Mouse (Mus musculus) limb, embryonic 11.5 days (tissue): ENCODE results near the gene Cnn1. TPM values are rescaled to one million over a fixed set of nuclear protein-coding genes. Genes with fewer than 3 reads are reported as not detected.
A peak's percentile ranks its signal among the peaks of the same experiment; 100 is the strongest.

ENCODE experiments used
- ATAC-seq: fragments of 200-750 bp; cut with Nextera tagmentation; 2 replicates; pipeline ENCODE4 v1.8.0; 2017; ENCODE audit warnings: low read depth; ENCODE audit not compliant: insufficient number of reproducible peaks, low FRiP score, low TSS enrichment
- DNase-seq: peaks from one replicate; pipeline ENCODE4 v3.0.0-alpha.2; 2015; ENCODE audit warnings: low spot score
- H3K27ac ChIP-seq: fragments of 300-500 bp; sonication (generic); replicated peaks from 2 replicates; pipeline ENCODE4 v1.5.1; 2014; ENCODE audit warnings: low read depth, mild to moderate bottlenecking, low read length
- H3K27me3 ChIP-seq: fragments of 300-500 bp; sonication (generic); 2 replicates; pipeline ENCODE4 v1.6.1; 2014; ENCODE audit warnings: mild to moderate bottlenecking, low read length, mixed read lengths; ENCODE audit not compliant: control insufficient read depth, insufficient read depth
- H3K36me3 ChIP-seq: fragments of 300-500 bp; sonication (generic); 2 replicates; pipeline ENCODE4 v1.6.1; 2014; ENCODE audit warnings: mild to moderate bottlenecking, low read length, moderate library complexity, mixed read lengths; ENCODE audit not compliant: control insufficient read depth, insufficient read depth
- H3K4me1 ChIP-seq: fragments of 300-500 bp; sonication (generic); 2 replicates; pipeline ENCODE4 v1.6.1; 2014; ENCODE audit warnings: low read length, mixed read lengths; ENCODE audit not compliant: control insufficient read depth, insufficient read depth
- H3K4me2 ChIP-seq: fragments of 300-500 bp; sonication (generic); 2 replicates; pipeline ENCODE4 v1.6.1; 2014; ENCODE audit warnings: low read depth, mild to moderate bottlenecking, moderate library complexity; ENCODE audit not compliant: severe bottlenecking
- H3K4me3 ChIP-seq: fragments of 300-500 bp; sonication (generic); 2 replicates; pipeline ENCODE4 v1.5.1; 2014; ENCODE audit warnings: low read depth, low read length
- H3K9ac ChIP-seq: fragments of 300-500 bp; sonication (generic); 2 replicates; pipeline ENCODE4 v1.6.1; 2014; ENCODE audit warnings: mild to moderate bottlenecking, low read length
- H3K9me3 ChIP-seq: fragments of 300-500 bp; sonication (generic); 2 replicates; pipeline ENCODE4 v1.6.1; 2016; ENCODE audit warnings: low read length; ENCODE audit not compliant: control insufficient read depth
- WGBS: fragments of 180-500 bp; shearing (Covaris S2); extraction: QIAGEN DNeasy Blood & Tissue Kit; methylation state at CpG from one replicate; pipeline ENCODE4 v1.1.7; 2014; 5-methylcytosine and 5-hydroxymethylcytosine counted together
- microRNA-seq: library from miRNA; unstranded; fragments of <30 nt; microRNA quantifications from one replicate; pipeline ENCODE4, GENCODE M21; 2016
- polyA plus RNA-seq: library from polyadenylated mRNA; unstranded; fragments of >200 nt; fragmentation: Nextera tagmentation; extraction: Ambion mirVana; gene quantifications from 2 replicates; pipeline ENCODE4 v1.2.1, GENCODE M21; 2014

The Cnn1 gene
- polyA plus RNA-seq, 1 experiment from 2014 or later, result 0.84 TPM

- H3K9me3 ChIP-seq, result no peaks in the 10 kb centered on the region
- H3K4me2 ChIP-seq, result no peak overlapping the region; the same call in 1 of the 2 replicates
- H3K27me3 ChIP-seq, result peaks cover 3% of the 10 kb centered on the region; the same call in 1 of the 2 replicates
- no peak overlapping the region for H3K9ac ChIP-seq
- ATAC-seq (0 out of 2 replicates have a peak, but pooled peaks have one; percentile 18), DNase-seq (peak; percentile 78)
- no peak overlapping the region for H3K4me3 ChIP-seq
- H3K36me3 ChIP-seq, result no peaks in the 10 kb centered on the region
- WGBS, result 27% methylated on average over 10 of the region's 10 CpGs
- peaks cover 3% of the 10 kb centered on the region; the same call in 1 of the 2 replicates for H3K4me1 ChIP-seq
- no peak overlapping the region for H3K27ac ChIP-seq
Observed at GRCm38 (mm10) chr9:22155614-22156013, 56.6 kb downstream of the Cnn1 start.

GRCm38 (mm10) chr9:22156497-22157245 lies 57.7 kb downstream of the Cnn1 start, which contains the start of gene Pigyl:
Gene Pigyl, plus strand, starts transcription at chr9:22156846.
- peak; percentile 99 for DNase-seq
- peaks cover 3% of the 10 kb centered on the region; the same call in 1 of the 2 replicates for H3K4me1 ChIP-seq
- peak within 1 kb of the TSS; percentile 41 for H3K4me2 ChIP-seq
- ATAC-seq, result peak; percentile 96
- WGBS, result under 1% methylated on average over 65 of the region's 65 CpGs
- H3K9me3 ChIP-seq, result no peaks in the 10 kb centered on the region
- H3K9ac ChIP-seq, result peak within 1 kb of the TSS; percentile 71
- 0 out of 2 replicates have a peak within 1 kb of the TSS, but pooled peaks have one; percentile 24 for H3K27ac ChIP-seq
- H3K27me3 ChIP-seq, result peaks cover 3% of the 10 kb centered on the region; the same call in 1 of the 2 replicates
- no peaks in the 10 kb centered on the region for H3K36me3 ChIP-seq
- H3K4me3 ChIP-seq, result peak within 1 kb of the TSS; percentile 51

DNA sequence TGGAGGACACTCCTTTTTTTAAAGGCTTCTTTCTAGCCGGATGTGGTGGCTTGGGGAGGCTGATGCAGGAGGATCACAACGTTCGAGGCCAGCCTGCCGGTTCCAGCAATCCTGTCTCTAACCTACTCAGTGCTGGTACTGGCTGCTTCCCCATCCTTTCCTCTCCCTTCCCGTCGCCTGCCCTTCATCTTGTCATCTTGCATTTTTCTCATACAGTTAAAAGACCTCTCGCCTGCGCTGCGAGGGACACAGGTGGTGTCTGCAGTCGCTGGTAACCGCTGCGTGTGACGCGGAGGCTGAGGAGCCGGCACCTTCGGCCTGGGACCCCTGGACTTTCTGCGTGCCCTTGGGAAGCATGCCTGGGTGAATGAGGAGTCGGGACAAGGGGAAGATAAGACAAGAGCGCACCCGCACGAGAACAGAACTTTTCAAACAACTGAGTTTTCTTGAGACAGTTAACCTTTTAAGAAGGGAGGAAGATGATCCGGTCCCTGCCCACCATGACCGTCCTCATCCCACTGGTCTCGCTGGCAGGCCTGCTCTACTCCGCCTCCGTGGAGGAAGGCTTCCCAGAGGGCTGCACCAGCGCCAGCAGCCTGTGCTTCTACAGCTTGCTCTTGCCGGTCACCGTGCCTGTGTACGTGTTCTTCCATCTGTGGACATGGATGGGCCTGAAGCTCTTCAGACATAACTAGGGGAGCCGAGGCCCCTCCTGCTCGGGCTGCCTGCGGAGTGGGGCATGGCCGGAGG lies 58.7 kb downstream of the Cnn1 start:
- Histone ChIP-seq H3K9me3 (no peaks in the 10 kb centered on the region), H3K4me3 (peak overlapping the region; percentile 51), H3K27ac (no peak overlapping the region), H3K36me3 (no peaks in the 10 kb centered on the region), H3K4me1 (peaks cover 3% of the 10 kb centered on the region; the same call in 1 of the 2 replicates), H3K4me2 (peak overlapping the region; percentile 41), H3K9ac (no peak overlapping the region; the same call in 1 of the 2 replicates), H3K27me3 (peaks cover 3% of the 10 kb centered on the region; the same call in 1 of the 2 replicates)
- ATAC-seq (no peak), DNase-seq (no peak)
- 60% methylated on average over 34 of the region's 34 CpGs for WGBS

Small RNA genes within 50 kb of the gene (microRNA-seq; reads per million reads assigned to microRNA genes)
- gene Mir7084, result not detected

Other genes starting within 250 kb of the Cnn1 start
- gene Dock6, start 246.6 kb upstream of the Cnn1 start, polyA plus RNA-seq, result 37.4 and 42.7 TPM in 2 replicates
- 4.9 and 5.2 TPM in 2 replicates for gene Rab3d, start 181.0 kb upstream of the Cnn1 start, polyA plus RNA-seq
- gene Ccdc159, start 171.7 kb upstream of the Cnn1 start, polyA plus RNA-seq, result 3.5 and 4.8 TPM in 2 replicates
- 29.7 and 29.9 TPM in 2 replicates for gene Tmem205, start 171.7 kb upstream of the Cnn1 start, polyA plus RNA-seq
- gene Plppr2, start 162.2 kb upstream of the Cnn1 start, polyA plus RNA-seq, result 6.6 and 8.2 TPM in 2 replicates
- 17.4 and 20.0 TPM in 2 replicates for gene Swsap1, start 143.5 kb upstream of the Cnn1 start, polyA plus RNA-seq
- 4.9 and 5.8 TPM in 2 replicates for gene Epor, start 135.7 kb upstream of the Cnn1 start, polyA plus RNA-seq
- 1.6 and 2.5 TPM in 2 replicates for gene Rgl3, start 109.8 kb upstream of the Cnn1 start, polyA plus RNA-seq
- gene Ccdc151, start 96.6 kb upstream of the Cnn1 start, polyA plus RNA-seq, result 1.8 and 2.1 TPM in 2 replicates
- 86.4 and 93.0 TPM in 2 replicates for gene Prkcsh, start 96.4 kb upstream of the Cnn1 start, polyA plus RNA-seq
- 0.10 and 0.11 TPM in 2 replicates for gene Elavl3, start 47.2 kb upstream of the Cnn1 start, polyA plus RNA-seq
- not detected in 2 replicates for gene Gm49318, start 28.0 kb upstream of the Cnn1 start, polyA plus RNA-seq
- 5.8 and 8.7 TPM in 2 replicates for gene Zfp653, start 27.8 kb upstream of the Cnn1 start, polyA plus RNA-seq
- 29.1 and 29.9 TPM in 2 replicates for gene Ecsit, start 13.8 kb upstream of the Cnn1 start, polyA plus RNA-seq
- 223 and 231 TPM in 2 replicates for gene Elof1, start 18.0 kb downstream of the Cnn1 start, polyA plus RNA-seq
- gene Acp5, start 36.5 kb downstream of the Cnn1 start, polyA plus RNA-seq, result 13.2 and 14.2 TPM in 2 replicates
- 58.4 and 60.8 TPM in 2 replicates for gene Pigyl, start 57.6 kb downstream of the Cnn1 start, polyA plus RNA-seq
- 0.06 TPM in 1 of 2 replicates, not detected in the other for gene Zfp872, start 88.9 kb downstream of the Cnn1 start, polyA plus RNA-seq
- gene Zfp809, start 126.5 kb downstream of the Cnn1 start, polyA plus RNA-seq, result 10.3 and 15.2 TPM in 2 replicates
- gene Zfp599, start 160.7 kb downstream of the Cnn1 start, polyA plus RNA-seq, result 10.8 and 11.2 TPM in 2 replicates
- gene Zfp810, start 208.4 kb downstream of the Cnn1 start, polyA plus RNA-seq, result 30.8 and 36.4 TPM in 2 replicates